Mouse (Mus musculus): Measurements from ENCODE around the gene Lcn2.

- no peak for TF ChIP-seq CTCF (IDR thresholded peaks at IDR 0.05; ENCODE audit: low read depth, low read length)
- TF ChIP-seq POLR2A (IDR thresholded peaks at IDR 0.05; ENCODE audit: borderline replicate concordance, low read depth, low read length) = no peak
These were observed 7.5 kb upstream of the Lcn2 start, which contains the start of gene Ptges2 for GRCm38 (mm10) chr2:32395484-32395945.

Data from bone marrow macrophage, adult 2 months (primary cell).